Mouse (Mus musculus): ENCODE data around the gene Olfr846.

DNA sequence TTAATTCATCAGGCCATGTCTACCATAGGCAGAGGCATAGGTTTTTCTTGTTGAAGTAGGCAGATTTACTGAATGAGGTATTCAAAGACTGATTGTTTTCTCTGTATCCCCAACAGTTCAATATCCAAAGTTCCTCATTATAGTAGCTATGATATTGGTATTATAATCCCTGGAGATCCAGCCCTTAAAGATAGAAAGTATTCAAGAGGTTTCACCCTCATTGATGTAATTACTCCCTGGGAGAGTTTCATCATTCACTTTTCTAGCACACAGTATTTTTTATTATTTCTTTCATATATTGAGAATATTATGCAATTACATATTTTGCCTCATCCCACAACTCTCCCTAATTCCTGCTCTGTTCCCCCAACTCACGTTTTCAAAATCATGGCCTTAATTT, 14.8 kb upstream of the Olfr846 start, which contains the start of gene Olfr847:
- TF ChIP-seq CTCF (conservative IDR thresholded peaks at IDR 0.05; ENCODE audit: low read length) (no peak), NANOG (IDR thresholded peaks at IDR 0.05; ENCODE audit: borderline replicate concordance, low read length) (no peak), POU5F1 (IDR thresholded peaks at IDR 0.05; ENCODE audit: borderline replicate concordance, low read length) (no peak)
